Mouse (Mus musculus) lung, postnatal 0 days (tissue): ENCODE data around the gene Prr11. TPM values are rescaled to one million over a fixed set of nuclear protein-coding genes. Genes with fewer than 3 reads are reported as not detected.

Experiments used
- ATAC-seq: fragments of 200-750 bp; cut with Nextera tagmentation; 2 replicates; pipeline ENCODE4 v1.8.0; 2017; ENCODE audit warnings: moderate library complexity
- DNase-seq: peaks from one replicate; pipeline ENCODE4 v3.0.0-alpha.2; 2016; ENCODE audit warnings: low spot score
- H3K27ac ChIP-seq: fragments of 300-500 bp; sonication (generic); 2 replicates; pipeline ENCODE4 v1.5.1; 2014; ENCODE audit warnings: antibody characterized with exemption, mild to moderate bottlenecking, low read length, mixed read lengths
- H3K27me3 ChIP-seq: fragments of 300-500 bp; sonication (generic); replicated peaks from 2 replicates; pipeline ENCODE4 v1.6.1; 2014; ENCODE audit warnings: low read length, mixed read lengths; ENCODE audit not compliant: insufficient read depth
- H3K36me3 ChIP-seq: fragments of 300-500 bp; sonication (generic); 2 replicates; pipeline ENCODE4 v1.6.1; 2014; ENCODE audit warnings: low read length, mixed read lengths; ENCODE audit not compliant: insufficient read depth
- H3K4me1 ChIP-seq: fragments of 300-500 bp; sonication (generic); 2 replicates; pipeline ENCODE4 v1.6.1; 2014; ENCODE audit warnings: antibody characterized with exemption, low read depth, low read length, mixed read lengths; ENCODE audit not compliant: insufficient read depth
- H3K4me2 ChIP-seq: fragments of 300-500 bp; sonication (generic); replicated peaks from 2 replicates; pipeline ENCODE4 v1.6.1; 2014; ENCODE audit warnings: low read depth, mild to moderate bottlenecking, low read length, moderate library complexity, mixed read lengths
- H3K4me3 ChIP-seq: fragments of 300-500 bp; sonication (generic); 2 replicates; pipeline ENCODE4 v1.5.1; 2014; ENCODE audit warnings: low read depth, low read length
- H3K9ac ChIP-seq: fragments of 300-500 bp; sonication (generic); replicated peaks from 2 replicates; pipeline ENCODE4 v1.6.1; 2014; ENCODE audit warnings: low read depth, mild to moderate bottlenecking
- H3K9me3 ChIP-seq: fragments of 300-500 bp; sonication (generic); 2 replicates; pipeline ENCODE4 v1.6.1; 2016; ENCODE audit warnings: low read length, mixed read lengths
- CTCF ChIP-seq: IDR thresholded peaks from 2 replicates; pipeline ENCODE4 v1.5.1; 2016; ENCODE audit warnings: antibody characterized with exemption, mild to moderate bottlenecking
- EP300 ChIP-seq: IDR thresholded peaks from 2 replicates; pipeline ENCODE4 v1.6.1; 2016; ENCODE audit warnings: antibody characterized with exemption, mild to moderate bottlenecking, control low read depth
- WGBS: fragments of 180-500 bp; shearing (Covaris S2); extraction: QIAGEN DNeasy Blood & Tissue Kit; methylation state at CpG from one replicate; pipeline ENCODE4 v1.1.7; 2014; 5-methylcytosine and 5-hydroxymethylcytosine counted together
- polyA plus RNA-seq: library from polyadenylated mRNA; unstranded; fragments of >200 nt; fragmentation: Nextera tagmentation; extraction: Ambion mirVana; gene quantifications from 2 replicates; pipeline ENCODE4 v1.2.1, GENCODE M21; 2015

The Prr11 gene
- polyA plus RNA-seq, 1 experiment from 2014 or later = 0.36 TPM

- TF ChIP-seq CTCF (no peak), EP300 (no peak)
- Histone ChIP-seq H3K9me3 (no peaks in the 10 kb centered on the region), H3K9ac (no peak overlapping the region), H3K27ac (no peak overlapping the region), H3K36me3 (peaks cover 8% of the 10 kb centered on the region; the same call in 1 of the 2 replicates), H3K4me1 (no peaks in the 10 kb centered on the region), H3K27me3 (no peaks in the 10 kb centered on the region), H3K4me3 (no peak overlapping the region), H3K4me2 (no peak overlapping the region)
- DNase-seq (peak; percentile 8), ATAC-seq (no peak)
- WGBS = 59% methylated on average over 8 of the region's 8 CpGs
These were observed 13.4 kb upstream of the Prr11 start for GRCm38 (mm10) chr11:87121864-87122263.

DNA sequence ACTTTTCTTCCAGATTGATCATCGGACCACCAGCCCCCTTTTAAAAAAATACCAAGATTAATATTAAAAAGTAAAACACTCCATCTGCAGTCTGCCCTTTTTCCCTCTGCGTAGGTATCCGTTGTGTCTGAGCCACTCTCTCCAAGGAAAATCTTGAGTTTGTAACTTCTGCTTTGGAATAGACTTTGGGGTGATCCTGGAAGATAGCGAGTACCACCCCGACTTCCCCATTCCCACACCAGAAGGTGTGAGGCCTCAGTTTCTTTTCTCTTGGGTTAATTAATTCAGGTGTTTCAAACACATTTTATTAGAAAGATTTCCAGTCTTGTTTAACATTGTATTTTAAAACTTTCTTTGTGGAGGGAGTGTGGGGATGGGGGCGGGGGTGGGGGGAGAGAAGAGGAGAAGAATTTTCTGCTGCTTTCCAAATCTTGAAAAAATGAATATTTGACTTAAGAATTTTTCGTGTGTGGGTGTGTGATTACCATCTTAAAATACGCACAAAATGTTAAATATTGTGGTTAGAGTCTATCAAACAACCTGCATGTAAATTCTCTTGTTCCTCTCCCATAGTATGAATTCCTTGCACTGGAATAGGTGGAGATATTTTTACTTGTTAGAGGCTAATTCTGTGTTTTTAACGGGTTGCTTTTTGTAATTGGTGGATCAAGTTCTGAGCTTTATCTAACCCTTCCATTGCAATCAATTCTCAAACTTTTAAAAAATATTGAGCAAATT is 1.8 kb upstream of the Prr11 start:
- Histone ChIP-seq H3K4me3 (peak overlapping the region; percentile 74), H3K4me1 (no peaks in the 10 kb centered on the region; the same call in 1 of the 2 replicates), H3K9me3 (no peaks in the 10 kb centered on the region), H3K4me2 (peak overlapping the region; percentile 85), H3K27me3 (no peaks in the 10 kb centered on the region), H3K36me3 (no peaks in the 10 kb centered on the region), H3K9ac (peak overlapping the region; percentile 43; the same call in 1 of the 2 replicates), H3K27ac (peak overlapping the region; percentile 85; the same call in 1 of the 2 replicates)
- no peak for DNase-seq
- TF ChIP-seq CTCF = no peak
- no peak for TF ChIP-seq EP300
- no peak for ATAC-seq
- 4% methylated on average over 9 of the region's 9 CpGs for WGBS

- no peak for TF ChIP-seq EP300
- TF ChIP-seq CTCF = no peak
- Histone ChIP-seq H3K36me3 (no peaks in the 10 kb centered on the region), H3K27me3 (no peaks in the 10 kb centered on the region), H3K4me2 (peak overlapping the region; percentile 85), H3K9ac (peak overlapping the region; percentile 43), H3K27ac (peak overlapping the region; percentile 85), H3K4me3 (peak overlapping the region; percentile 74), H3K9me3 (no peaks in the 10 kb centered on the region), H3K4me1 (no peaks in the 10 kb centered on the region; the same call in 1 of the 2 replicates)
- DNase-seq (peak; percentile 28), ATAC-seq (no peak)
- WGBS = under 1% methylated on average over 42 of the region's 42 CpGs
These were observed 1.1 kb upstream of the Prr11 start for GRCm38 (mm10) chr11:87109519-87110171.

GRCm38 (mm10) chr11:87108755-87109518 is 429 bp upstream of the Prr11 start, which contains the start of gene Ska2:
Ska2 (plus strand) TSS chr11:87109234.
- TF ChIP-seq CTCF (no peak), EP300 (peak; percentile 97)
- DNase-seq (peak; percentile 100), ATAC-seq (peak; percentile 98)
- Histone ChIP-seq H3K27me3 (no peaks in the 10 kb centered on the region), H3K9ac (peak within 1 kb of the TSS; percentile 53), H3K4me1 (no peaks in the 10 kb centered on the region; the same call in 1 of the 2 replicates), H3K4me2 (peak within 1 kb of the TSS; percentile 85), H3K4me3 (peak within 1 kb of the TSS; percentile 74), H3K36me3 (no peaks in the 10 kb centered on the region), H3K27ac (peak within 1 kb of the TSS; percentile 85), H3K9me3 (no peaks in the 10 kb centered on the region)
- under 1% methylated on average over 40 of the region's 40 CpGs for WGBS

DNA sequence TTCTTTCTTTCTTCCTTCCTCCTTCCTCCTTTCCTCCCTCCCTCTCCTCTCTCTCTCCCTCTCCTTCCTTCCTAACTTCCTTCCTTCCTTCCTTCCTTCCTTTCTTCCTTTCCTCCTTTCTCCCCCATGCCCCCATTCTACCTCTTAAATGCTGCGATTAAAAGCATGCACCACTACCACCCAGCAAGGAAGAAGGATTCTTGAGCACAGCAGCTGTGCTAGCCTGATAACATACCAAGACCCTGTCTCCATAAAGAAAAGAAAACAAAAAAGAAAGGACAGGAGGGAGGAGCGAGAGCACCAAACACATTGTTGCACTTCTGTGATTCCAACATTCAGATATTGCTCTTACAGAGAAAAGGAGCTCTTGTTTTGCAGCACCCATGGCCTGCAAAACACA is 21.4 kb downstream of the Prr11 start:
- H3K27ac ChIP-seq = 0 out of 2 replicates have a peak overlapping the region, but pooled peaks have one; percentile 71

More for the DNA sequence above, 21.4 kb downstream of the Prr11 start:
- Histone ChIP-seq H3K9me3 (no peaks in the 10 kb centered on the region), H3K4me1 (peaks cover 14% of the 10 kb centered on the region), H3K36me3 (0 out of 2 replicates have a peak, but pooled peaks cover 6% of the 10 kb centered on the region), H3K27me3 (no peaks in the 10 kb centered on the region), H3K4me2 (peak overlapping the region; percentile 83), H3K4me3 (peak overlapping the region; percentile 95), H3K9ac (peak overlapping the region; percentile 87; the same call in 1 of the 2 replicates)
- DNase-seq (no peak), ATAC-seq (no peak)
- WGBS = 51% methylated on average over 2 of the region's 2 CpGs
- no peak for TF ChIP-seq EP300
- TF ChIP-seq CTCF = no peak
